Mouse (Mus musculus): Measurements from ENCODE around the gene Ap2a1.
"Not testable (repeated sequence)": the region's sequence is repeated elsewhere in the genome, so short reads cannot be mapped to it uniquely, and the experiment has no call there.

Gene Ap2a1

GRCm38 (mm10) chr7:44893197-44893596 is 36.1 kb downstream of the Ap2a1 start:
- no peak for DNase-seq

- DNase-seq = peak; percentile 78 to 80
Measured at GRCm38 (mm10) chr7:44892276-44892921, 36.9 kb downstream of the Ap2a1 start, which contains the start of gene Med25. Gene Med25 (minus strand): TSS chr7:44892712.

- DNase-seq = no peak
Measured at GRCm38 (mm10) chr7:44891611-44892010, 37.7 kb downstream of the Ap2a1 start.

GRCm38 (mm10) chr7:44890737-44891136 is 38.6 kb downstream of the Ap2a1 start:
- DNase-seq = no peak

DNA sequence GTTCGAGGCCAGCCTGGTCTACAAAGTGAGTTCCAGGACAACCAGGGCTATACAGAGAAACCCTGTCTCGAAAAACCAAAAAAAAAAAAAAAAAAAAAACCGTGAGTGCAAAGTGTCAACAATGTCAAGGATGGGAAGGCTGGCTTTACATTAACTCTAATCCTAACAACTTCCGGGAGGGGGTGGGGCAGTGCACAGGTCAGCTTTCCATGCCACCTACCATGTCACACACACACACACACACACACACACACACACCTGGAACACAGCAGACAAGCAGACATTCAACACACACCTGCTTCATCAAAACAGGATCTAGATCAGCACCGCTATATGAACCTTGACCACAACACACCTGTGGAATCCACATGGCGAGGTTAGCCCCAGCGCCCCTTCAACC is 39.1 kb downstream of the Ap2a1 start:
- no peak for DNase-seq

GRCm38 (mm10) chr7:44888256-44889105 is 40.8 kb downstream of the Ap2a1 start:
- no peak for DNase-seq

DNA sequence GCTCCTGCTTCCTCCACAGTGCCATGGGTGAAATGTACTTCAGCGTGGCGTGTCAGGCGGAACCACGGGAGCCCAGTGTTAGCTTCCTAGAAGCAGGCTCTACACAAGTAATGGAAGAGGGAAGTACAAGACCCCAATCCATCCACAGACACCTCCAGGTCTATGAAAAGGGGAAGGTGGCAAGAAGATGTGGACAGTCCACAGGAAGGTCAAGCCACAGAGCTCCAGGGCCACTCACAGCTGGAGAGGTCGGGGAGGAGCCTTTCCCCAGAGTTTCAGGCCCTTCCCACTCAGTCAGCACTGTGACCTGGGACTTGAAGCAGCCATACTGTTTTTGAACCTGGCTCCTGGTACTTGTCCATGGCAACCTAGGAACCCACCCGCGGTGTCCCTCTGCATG is 42.3 kb downstream of the Ap2a1 start:
- DNase-seq = no peak

GRCm38 (mm10) chr7:44884637-44885036 is 44.7 kb downstream of the Ap2a1 start:
- no peak for DNase-seq

- DNase-seq = no peak
Measured at GRCm38 (mm10) chr7:44883036-44883435, 46.3 kb downstream of the Ap2a1 start.

DNA sequence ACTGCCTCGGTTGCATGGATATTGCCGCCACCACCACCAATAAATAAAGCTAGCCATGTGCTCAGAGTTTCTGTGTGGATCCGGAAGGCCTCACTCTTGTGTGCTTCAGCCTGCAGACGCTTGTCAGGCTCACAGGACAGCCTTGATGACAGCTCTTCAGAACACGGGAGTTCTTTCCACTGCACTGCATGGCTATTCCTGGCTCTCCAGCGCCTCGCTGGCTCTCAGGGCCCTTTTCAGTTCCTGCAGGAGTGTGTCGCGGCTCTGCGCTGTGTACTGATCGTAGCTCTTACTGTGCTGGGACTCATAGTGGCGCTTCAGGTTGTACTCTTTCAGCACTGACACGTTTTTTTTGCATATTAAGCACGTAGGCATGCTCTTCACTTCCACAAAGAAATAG is 51.5 kb downstream of the Ap2a1 start:
- no peak for DNase-seq

- DNase-seq = not testable (repeated sequence)
Measured at GRCm38 (mm10) chr7:44871774-44872173, 57.5 kb downstream of the Ap2a1 start.

DNA sequence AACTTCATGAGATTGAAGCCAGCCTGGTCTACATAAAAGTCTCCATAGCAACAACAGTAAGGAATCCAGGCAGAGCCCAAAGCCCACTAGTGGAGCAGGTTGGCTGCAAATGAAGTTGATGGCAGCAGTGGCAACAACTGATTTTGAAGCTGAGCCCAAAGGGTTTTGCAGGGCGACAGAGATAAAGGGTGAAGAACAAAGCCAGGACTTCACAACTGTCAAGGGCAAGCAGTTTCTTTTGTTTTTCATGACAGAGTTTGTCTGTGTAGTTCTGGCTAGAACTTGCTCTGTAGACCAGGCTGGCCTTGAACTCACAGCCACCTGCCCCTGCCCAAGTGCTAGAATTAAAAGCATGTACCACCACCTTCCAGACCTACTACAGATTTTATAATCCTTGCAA is 58.1 kb downstream of the Ap2a1 start:
- DNase-seq = no peak

- no peak for DNase-seq
Measured at GRCm38 (mm10) chr7:44870614-44871013, 58.7 kb downstream of the Ap2a1 start.

DNA sequence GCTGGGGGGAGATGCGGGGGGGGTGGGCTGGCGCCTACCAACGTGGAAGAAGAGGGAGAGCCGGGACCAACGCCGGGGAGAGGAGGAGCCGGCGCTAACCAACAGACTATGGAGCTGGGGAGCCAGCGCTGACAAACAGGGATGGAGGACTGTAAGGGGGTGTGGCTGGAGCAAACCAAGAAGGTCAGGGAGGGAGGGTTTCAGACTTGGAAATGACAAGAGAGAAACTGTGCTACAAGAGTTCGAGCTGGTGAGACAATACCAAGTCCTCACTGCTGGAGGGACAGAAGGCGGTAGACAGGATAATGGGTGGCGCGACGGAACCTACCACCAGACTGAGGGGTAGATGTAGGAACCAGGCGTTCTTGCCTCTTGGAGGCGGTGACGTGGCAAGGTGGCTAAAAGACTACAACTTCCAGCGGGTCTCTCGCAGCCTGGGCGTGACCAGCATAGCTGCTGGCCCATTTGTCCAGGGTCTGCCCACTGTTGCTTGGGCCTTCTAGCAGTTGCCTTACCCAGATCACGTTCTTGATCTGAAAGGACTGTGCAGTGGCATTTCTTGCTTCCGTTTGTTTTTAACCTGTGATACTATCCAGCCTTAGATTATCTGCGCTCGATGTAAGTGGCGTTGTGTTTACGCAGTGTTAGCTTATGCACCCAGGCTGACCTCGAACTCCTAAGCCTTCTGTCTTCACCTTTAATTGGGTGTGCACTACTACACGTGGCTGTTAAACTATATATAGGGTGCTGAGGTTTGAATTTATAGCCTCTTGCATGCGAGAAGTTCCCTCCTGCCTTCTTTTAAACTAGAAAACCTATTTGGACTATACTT is 59.4 kb downstream of the Ap2a1 start, which contains the start of gene Ptov1:
Ptov1 (minus strand) TSS at position 92 of the 832 bp plus-strand sequence.
- peak; percentile 57 to 62 for DNase-seq

GRCm38 (mm10) chr7:44868919-44869696 is 60.2 kb downstream of the Ap2a1 start:
- DNase-seq = peak; percentile 31 to 36

GRCm38 (mm10) chr7:44868465-44868864 is 60.8 kb downstream of the Ap2a1 start:
- no peak for DNase-seq

- no peak for DNase-seq
Measured at GRCm38 (mm10) chr7:44867802-44868201, 61.5 kb downstream of the Ap2a1 start.

- DNase-seq = no peak
Measured at GRCm38 (mm10) chr7:44867010-44867702, 62.1 kb downstream of the Ap2a1 start.

DNA sequence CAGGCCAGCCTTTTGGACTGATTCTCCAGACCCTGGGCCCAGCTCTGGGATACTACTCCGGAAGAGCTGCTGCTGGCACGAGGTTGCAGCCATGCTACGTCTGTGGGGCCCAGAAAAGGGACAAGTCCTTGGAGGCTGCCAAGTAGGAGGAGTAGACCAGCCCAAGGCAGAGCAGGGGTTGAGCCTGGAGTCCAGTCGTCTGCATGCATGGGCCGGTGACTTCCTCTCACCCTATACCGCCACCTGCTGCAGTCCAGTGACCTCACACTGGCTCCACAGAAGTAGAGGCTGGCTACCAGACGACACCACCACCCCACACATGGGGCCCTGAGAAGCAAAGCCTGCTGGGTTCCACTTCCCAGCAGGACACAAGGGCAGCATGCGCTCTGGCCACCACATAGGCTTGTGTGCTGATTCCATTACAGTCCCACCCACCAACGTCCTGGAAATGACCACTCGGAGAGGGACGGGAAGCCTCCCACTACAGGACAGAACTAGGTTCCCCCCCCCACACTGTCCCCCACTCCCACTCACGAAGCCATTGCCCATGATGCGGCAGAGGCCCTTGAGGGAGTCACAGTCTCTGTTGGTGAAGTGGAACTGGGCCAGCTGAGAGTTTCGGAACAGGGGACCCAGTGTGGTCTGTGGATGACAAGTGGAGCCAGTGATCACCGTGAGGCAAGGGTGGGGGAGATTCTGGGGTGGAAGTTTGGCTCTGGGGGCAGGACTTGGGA is 62.9 kb downstream of the Ap2a1 start:
- no peak for DNase-seq

- no peak for DNase-seq
Measured at GRCm38 (mm10) chr7:44864595-44865542, 64.4 kb downstream of the Ap2a1 start.
